Comparison of ENCODE assay signal across 16 mouse cellular contexts in genomic region chr19:27328644-27329043, GRCm38 (mm10). TPM values are rescaled to one million over a fixed set of nuclear protein-coding genes. Genes with fewer than 3 reads are reported as not detected.
A peak's percentile ranks its signal among the peaks of the same experiment; 100 is the strongest.
DNase-seq lines count a peak whose midpoint lies in the region; ATAC-seq and TF ChIP-seq lines count a peak whose summit lies in the region.
"Had no signal": no experiment of that assay in that cellular context is flagged by ENCODE, and none has a peak within 500 bp of the region (broad histone marks: within the 10 kb centered on the region; RNA-seq: fewer than 3 reads in every experiment).

No protein-coding gene starts in this region.

- H3K36me3 ChIP-seq in liver, embryonic 14.5 days (replicated peaks; ENCODE audit: control insufficient read depth, insufficient read depth, low read depth), result no peaks in the 10 kb centered on the region
- H3K36me3 ChIP-seq in stomach, embryonic 16.5 days (ENCODE audit: control insufficient read depth, insufficient read depth, low read length), result no peaks in the 10 kb centered on the region
- H3K36me3 ChIP-seq in heart, embryonic 12.5 days, result no peaks in the 10 kb centered on the region
- H3K36me3 ChIP-seq: embryonic facial prominence, embryonic 10.5 days; midbrain, embryonic 12.5 days; neural tube, embryonic 12.5 days had no signal

- TF ChIP-seq EP300 in liver, embryonic 14.5 days (IDR thresholded peaks at IDR 0.05; ENCODE audit: low read depth), result no peak

- no peak overlapping the region for H3K4me3 ChIP-seq in liver, embryonic 14.5 days (ENCODE audit: insufficient read depth in 1 of 2, low read depth in 2 of 2, low read length in 2 of 2)
- no peak overlapping the region for H3K4me3 ChIP-seq in stomach, embryonic 16.5 days (replicated peaks; ENCODE audit: low read length)
- no peak overlapping the region for H3K4me3 ChIP-seq in heart, embryonic 12.5 days
- H3K4me3 ChIP-seq: embryonic facial prominence, embryonic 10.5 days; midbrain, embryonic 12.5 days; neural tube, embryonic 12.5 days had no signal

- TF ChIP-seq CTCF in liver, embryonic 14.5 days (IDR thresholded peaks at IDR 0.05; ENCODE audit: low read depth), result 0 out of 2 replicates have a peak, but pooled peaks have one; percentile 4

- no peaks in the 10 kb centered on the region for H3K27me3 ChIP-seq in liver, embryonic 14.5 days (ENCODE audit: control insufficient read depth, insufficient read depth, low read length)
- no peaks in the 10 kb centered on the region for H3K27me3 ChIP-seq in stomach, embryonic 16.5 days (ENCODE audit: control insufficient read depth, insufficient read depth, low read length)
- peaks cover 5% of the 10 kb centered on the region; the same call in 1 of the 2 replicates for H3K27me3 ChIP-seq in heart, embryonic 12.5 days (replicated peaks)
- H3K27me3 ChIP-seq: midbrain, embryonic 12.5 days; neural tube, embryonic 12.5 days had no signal

- peak; percentile 70 for ATAC-seq in liver, embryonic 14.5 days (ENCODE audit: insufficient read depth)
- peak; percentile 73; the same call in 1 of the 2 replicates for ATAC-seq in stomach, embryonic 16.5 days (ENCODE audit: insufficient read depth, low FRiP score)
- no peak for ATAC-seq in heart, embryonic 12.5 days (ENCODE audit: insufficient number of reproducible peaks, low FRiP score)

- peak; percentile 85 for DNase-seq in heart, adult 11 months
- no peak for DNase-seq in heart, postnatal 10 days
- peak; percentile 75 for DNase-seq in adrenal gland, postnatal 14 days
- DNase-seq in liver, embryonic 14.5 days (ENCODE audit: low read depth in 3 of 3, low spot score in 3 of 3), result peak; percentile 26 to 42 (median 41)
- DNase-seq in right cerebral cortex, postnatal 36 days (ENCODE audit: low spot score in 2 of 2), result no peak
- DNase-seq in layer of hippocampus, postnatal 10 days (ENCODE audit: low spot score in 2 of 2), result no peak
- DNase-seq: right cerebral cortex, postnatal 25 days had no signal

- peaks cover 0 to 8% of the 10 kb centered on the region in 2 experiments; a peak in 1 of 4 replicates for H3K4me1 ChIP-seq in liver, embryonic 14.5 days (replicated peaks; ENCODE audit: control insufficient read depth in 2 of 2, insufficient read depth in 2 of 2, low read length in 1 of 2)
- H3K4me1 ChIP-seq in stomach, embryonic 16.5 days (ENCODE audit: control insufficient read depth, insufficient read depth, low read length), result 0 out of 2 replicates have a peak, but pooled peaks cover 2% of the 10 kb centered on the region
- no peaks in the 10 kb centered on the region for H3K4me1 ChIP-seq in heart, embryonic 12.5 days (replicated peaks)
- H3K4me1 ChIP-seq: midbrain, embryonic 12.5 days; neural tube, embryonic 12.5 days had no signal

- H3K9me3 ChIP-seq in liver, embryonic 14.5 days (ENCODE audit: control insufficient read depth, low read length), result no peaks in the 10 kb centered on the region
- no peaks in the 10 kb centered on the region for H3K9me3 ChIP-seq in stomach, embryonic 16.5 days (replicated peaks; ENCODE audit: control insufficient read depth, low read length)
- H3K9me3 ChIP-seq in heart, embryonic 12.5 days (replicated peaks), result no peaks in the 10 kb centered on the region
- H3K9me3 ChIP-seq: embryonic facial prominence, embryonic 10.5 days; midbrain, embryonic 12.5 days; neural tube, embryonic 12.5 days had no signal

- no peak overlapping the region for H3K27ac ChIP-seq in liver, embryonic 14.5 days
- H3K27ac ChIP-seq in stomach, embryonic 16.5 days (ENCODE audit: low read length), result no peak overlapping the region
- H3K27ac ChIP-seq in heart, embryonic 12.5 days (ENCODE audit: poor library complexity, severe bottlenecking), result no peak overlapping the region
- H3K27ac ChIP-seq: embryonic facial prominence, embryonic 10.5 days; hindbrain, embryonic 14.5 days; midbrain, embryonic 12.5 days; neural tube, embryonic 12.5 days had no signal

- no peak overlapping the region for H3K9ac ChIP-seq in liver, embryonic 14.5 days (replicated peaks)
- H3K9ac ChIP-seq in stomach, embryonic 16.5 days (ENCODE audit: low read length), result no peak overlapping the region
- H3K9ac ChIP-seq in heart, embryonic 12.5 days, result no peak overlapping the region
- H3K9ac ChIP-seq: hindbrain, embryonic 14.5 days; midbrain, embryonic 12.5 days; neural tube, embryonic 12.5 days had no signal

- 57% methylated on average over 4 of the region's 4 CpGs for WGBS in liver, embryonic 14.5 days (ENCODE audit: insufficient replicate concordance)
- WGBS in stomach, embryonic 16.5 days, result 70% methylated on average over 4 of the region's 4 CpGs
- WGBS in heart, embryonic 12.5 days, result 78% methylated on average over 4 of the region's 4 CpGs

- H3K4me2 ChIP-seq in liver, embryonic 14.5 days (ENCODE audit: low read depth), result no peak overlapping the region
- no peak overlapping the region for H3K4me2 ChIP-seq in stomach, embryonic 16.5 days (ENCODE audit: low read depth, low read length)
- no peak overlapping the region for H3K4me2 ChIP-seq in heart, embryonic 12.5 days
- H3K4me2 ChIP-seq: hindbrain, embryonic 14.5 days; midbrain, embryonic 12.5 days; neural tube, embryonic 12.5 days had no signal

- intact Hi-C loops in heart, postnatal 10 days (cut with DNase I), result no loop called here

RNA-seq across cellular contexts. Expression of gene Kcnv2, which starts 6.3 kb away (rescaled TPM):
- under 1 TPM; 0.15 to 0.31 TPM for total RNA-seq in heart, postnatal 10 days (2021)
- 0.07 and 0.11 TPM in 2 replicates for total RNA-seq in adrenal gland, postnatal 14 days (2021)
- not detected in 2 replicates for polyA plus RNA-seq in liver, embryonic 14.5 days (2012; rRNA removed)
- not detected in 2 replicates for polyA plus RNA-seq in liver, embryonic 14.5 days (2014; fragmentation: Nextera tagmentation; extraction: Ambion mirVana)
- polyA plus RNA-seq in stomach, embryonic 16.5 days (2015; fragmentation: Nextera tagmentation; extraction: Ambion mirVana), result 0.05 TPM in 1 of 2 replicates, not detected in the other
- 0.10 and 0.15 TPM in 2 replicates for polyA plus RNA-seq in heart, embryonic 12.5 days (2016; fragmentation: Nextera tagmentation; extraction: Ambion mirVana)
- total RNA-seq in layer of hippocampus, postnatal 10 days (2021), result under 1 TPM; 0.18 to 0.30 TPM
- total RNA-seq: granulocyte monocyte progenitor cell, adult 5-6 weeks had no signal
- polyA plus RNA-seq: forebrain, embryonic 11.5 days; limb, embryonic 11.5 days had no signal

Comparison
In these comparisons a context has a peak if more than half of its experiments do, and no peak if none do; other contexts are left out.
1. DNase-seq: peak in heart, adult 11 months (single experiment), adrenal gland, postnatal 14 days (single experiment) and liver, embryonic 14.5 days (3 of 3); none in heart, postnatal 10 days (0 of 2), right cerebral cortex, postnatal 36 days (0 of 2) and layer of hippocampus, postnatal 10 days (0 of 2).